Mouse (Mus musculus) left cerebral cortex, postnatal 25 days (tissue): ENCODE measurements at regions not wholly inside any gene's neighbourhood (a gene's known extent, or its start where the extent isn't known, plus 50 kb on each side); places are given as distances from the start of the nearest gene placed in this dataset.

Experiments
- DNase-seq, 2 experiments: peaks; one replicate each; pipeline ENCODE4 v3.0.0; 2022; ENCODE audit warnings: low spot score in 2 of 2, mixed read lengths in 1 of 2
- intact Hi-C: fragments of 180-260 bp; cut with DNase I; formaldehyde crosslinking; loops from one replicate; pipeline ENCODE4 v1.15.1; 2025

DNA sequence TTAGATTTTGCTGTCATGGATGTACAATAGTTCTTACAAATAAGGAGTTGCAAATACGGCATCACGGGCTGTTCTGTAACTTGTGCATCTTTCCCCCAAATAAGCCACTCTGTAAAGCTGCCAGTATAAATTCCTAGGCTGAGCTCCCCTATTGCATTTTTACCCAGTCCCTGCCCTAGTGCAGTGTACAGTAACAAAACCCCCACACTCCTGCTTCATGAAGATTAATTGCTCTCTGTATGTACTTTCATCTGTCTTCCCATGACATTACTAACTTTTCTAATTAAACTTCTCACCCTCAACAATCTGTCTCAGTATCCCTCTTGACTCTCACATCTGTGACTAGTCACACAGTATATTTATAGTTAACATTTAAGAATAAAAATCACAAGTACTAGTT is 73.4 kb downstream of the Tm4sf1 start:
- DNase-seq: no peak
- intact Hi-C loops: no loop called here

DNA sequence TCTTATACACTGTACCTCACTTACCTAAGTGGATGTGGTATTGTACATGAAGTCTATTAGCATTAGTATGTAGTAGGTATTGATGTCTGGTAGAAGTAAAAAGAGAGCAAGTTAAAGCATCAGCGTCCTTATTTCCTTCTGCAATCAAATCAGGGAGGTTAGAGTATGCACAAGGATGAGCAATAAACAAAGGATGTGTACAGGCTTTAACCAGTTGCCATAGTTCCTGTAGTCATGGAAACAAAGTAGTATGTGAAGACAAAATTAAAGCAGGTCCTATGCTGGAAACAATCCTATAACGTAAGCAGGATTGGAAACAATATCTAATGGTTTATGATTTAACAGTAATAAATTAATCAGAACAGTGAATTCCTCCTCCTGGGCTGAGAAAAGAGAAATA is 78.0 kb downstream of the Tm4sf1 start:
- intact Hi-C loops: no loop called here
- no peak for DNase-seq

DNA sequence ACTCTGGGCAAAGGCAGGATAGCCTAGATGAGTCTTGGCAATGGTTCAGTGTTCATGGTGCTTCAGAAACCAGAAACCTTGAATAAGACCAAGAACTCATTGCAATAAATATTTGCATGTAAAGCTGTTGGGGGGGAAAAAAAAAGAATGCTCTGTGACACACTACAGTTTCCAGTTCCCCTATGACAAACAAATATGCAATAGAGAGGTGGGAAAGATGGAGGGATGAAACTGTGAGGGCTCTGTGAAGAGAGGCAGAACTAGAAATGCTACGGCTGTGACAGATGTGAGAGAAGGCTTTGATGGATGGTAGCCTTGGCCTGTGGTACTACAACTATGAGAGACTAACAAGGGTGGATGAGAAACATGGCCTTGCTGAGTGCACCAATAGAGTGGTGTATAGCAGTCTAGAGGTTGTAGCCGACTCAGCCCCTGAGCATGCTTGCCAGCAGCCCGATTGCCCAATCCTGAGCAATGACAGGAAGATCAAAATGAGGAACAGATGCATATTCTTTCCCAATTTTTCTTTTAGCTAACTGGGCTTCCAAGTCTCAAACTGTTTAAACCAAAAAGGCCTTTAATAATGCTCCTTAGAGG is 79.4 kb downstream of the Tm4sf1 start:
- intact Hi-C loops: no loop called here
- DNase-seq: no peak

DNA sequence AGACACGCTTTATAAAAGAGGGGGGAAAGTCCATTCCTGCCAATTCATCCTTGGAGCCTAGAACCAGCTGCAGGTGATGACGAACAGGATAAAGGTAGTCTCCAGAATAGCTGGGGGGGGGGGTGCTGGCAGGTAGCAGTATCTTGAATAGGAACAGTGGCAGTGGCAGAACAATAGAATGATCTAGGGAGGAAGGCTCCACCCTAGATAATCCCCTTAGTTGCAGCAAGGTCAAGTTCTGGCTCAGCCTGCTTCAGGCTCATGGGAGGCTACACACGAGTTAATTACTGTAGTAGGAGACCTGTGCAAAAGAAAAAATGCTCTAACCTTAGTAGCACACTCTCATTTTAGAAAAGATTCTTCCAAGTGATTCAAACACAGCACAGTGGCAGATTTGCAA is 83.4 kb downstream of the Tm4sf1 start:
- DNase-seq: no peak
- intact Hi-C loops: no loop called here

DNA sequence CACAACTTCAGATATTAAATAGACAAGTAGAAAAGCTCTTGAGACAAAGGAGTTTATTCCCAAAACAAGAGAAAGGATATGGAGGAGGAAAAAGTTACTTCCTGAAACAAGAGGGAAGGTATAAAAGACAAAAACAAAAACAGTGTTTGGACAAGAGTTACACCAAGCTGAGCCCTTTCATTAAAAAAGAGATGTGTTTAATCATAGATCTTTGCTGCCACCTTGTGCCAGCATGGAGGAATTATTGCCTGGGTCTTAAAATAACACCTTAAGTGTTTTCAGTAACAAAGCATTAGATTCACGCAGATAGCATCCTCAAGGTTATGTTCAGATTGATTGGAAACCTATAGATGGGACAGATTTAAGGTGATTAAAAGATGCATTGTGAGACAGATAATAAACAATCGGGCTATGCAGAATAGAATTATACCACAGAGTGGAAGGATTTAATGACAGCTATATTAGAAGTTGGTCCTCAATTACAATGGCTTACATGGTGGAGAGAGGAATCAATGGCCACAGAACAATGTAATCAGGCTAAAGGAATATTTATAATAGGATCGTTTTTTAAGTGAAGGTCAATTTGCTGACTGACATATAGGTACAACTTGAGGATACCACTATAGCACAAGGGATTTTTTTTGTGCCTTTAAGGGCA is 97.6 kb downstream of the Tm4sf1 start:
- DNase-seq: peak; percentile 58 to 79
- intact Hi-C loops: loop anchor here (2.0 to 10.0 kb wide), 3 partner anchors 1203 to 1709 kb away; no protein-coding TSS in a partner anchor

DNA sequence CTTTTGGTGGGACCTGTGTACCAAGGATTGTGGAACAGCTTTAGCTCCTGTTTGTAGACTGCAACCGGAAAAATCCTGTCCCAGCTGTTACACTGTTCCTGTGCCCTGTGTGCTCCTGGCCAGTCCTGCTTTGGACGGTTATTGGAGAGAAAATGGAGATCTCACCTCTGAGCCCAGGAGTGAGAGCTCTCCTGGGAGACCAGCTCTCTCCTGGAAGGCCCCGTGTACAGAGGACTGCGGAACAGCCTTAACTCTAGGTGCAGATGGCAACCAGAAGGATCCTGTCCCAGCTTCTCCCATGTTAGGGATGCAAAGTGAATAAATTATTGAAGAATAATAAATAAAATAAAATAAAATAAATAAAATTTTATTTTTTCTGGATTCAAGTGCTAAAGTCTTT is 98.4 kb downstream of the Tm4sf1 start:
- DNase-seq: no peak
- intact Hi-C loops: loop anchor here (2.0 to 10.0 kb wide), 3 partner anchors 1195 to 1709 kb away; no protein-coding TSS in a partner anchor

DNA sequence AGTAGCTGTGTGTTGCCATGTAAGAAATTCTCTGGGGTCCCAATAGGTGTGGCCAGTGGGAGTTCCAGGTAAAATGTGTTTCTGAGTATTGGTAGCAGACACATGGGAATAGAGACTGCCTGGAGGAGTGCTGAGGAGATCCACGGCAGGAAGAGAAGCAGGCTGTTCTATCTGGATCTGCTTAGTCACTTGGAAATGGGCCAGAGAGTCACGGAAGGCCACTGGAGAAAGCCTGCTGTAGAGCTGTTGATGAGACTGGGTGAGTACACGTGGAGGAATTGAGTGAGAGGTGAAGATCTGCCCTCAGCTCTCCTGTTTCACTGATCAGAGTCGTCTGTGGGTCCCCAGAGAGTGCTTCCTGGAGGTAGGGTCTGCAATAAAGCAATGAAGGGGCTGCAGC is 120.2 kb downstream of the Tm4sf1 start:
- intact Hi-C loops: no loop called here

DNA sequence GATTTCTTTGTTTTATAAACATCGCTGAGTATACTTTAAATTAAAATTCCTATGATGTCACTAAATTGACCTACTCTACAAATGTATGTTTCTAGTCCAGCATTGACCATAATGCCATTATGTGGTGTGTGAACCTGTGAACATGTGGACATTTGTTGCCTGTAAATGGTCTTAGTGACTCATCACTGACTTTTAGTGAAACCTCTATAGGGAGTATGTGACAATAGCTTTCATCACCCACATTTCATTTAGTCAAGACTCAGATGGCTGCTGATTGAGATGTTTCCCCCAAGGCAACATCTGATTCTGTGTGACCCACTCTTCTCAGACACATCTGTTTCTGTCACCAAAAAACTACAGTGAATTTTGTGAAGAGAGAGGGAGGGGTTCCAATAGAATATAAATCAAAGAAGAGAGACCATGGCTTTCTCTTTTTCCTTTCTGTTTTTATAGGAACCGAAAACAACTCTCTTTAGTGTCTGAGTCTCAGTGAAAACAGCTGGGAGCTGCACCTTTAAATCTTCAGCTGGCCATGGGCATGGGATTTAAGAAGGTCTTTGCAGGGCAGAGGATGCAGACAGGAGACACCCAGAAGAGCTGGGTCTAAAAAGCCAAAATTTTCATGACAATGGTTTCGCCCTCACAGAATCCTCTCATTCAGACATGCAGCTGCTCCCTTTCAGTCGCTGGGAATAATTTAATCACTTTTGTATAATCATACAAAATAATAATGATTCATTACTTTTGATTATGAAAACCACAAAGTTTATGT is 148.4 kb downstream of the Tm4sf1 start:
- intact Hi-C loops: no loop called here
- no peak for DNase-seq

More for the DNA sequence above, 120.2 kb downstream of the Tm4sf1 start:
- DNase-seq: no peak

DNA sequence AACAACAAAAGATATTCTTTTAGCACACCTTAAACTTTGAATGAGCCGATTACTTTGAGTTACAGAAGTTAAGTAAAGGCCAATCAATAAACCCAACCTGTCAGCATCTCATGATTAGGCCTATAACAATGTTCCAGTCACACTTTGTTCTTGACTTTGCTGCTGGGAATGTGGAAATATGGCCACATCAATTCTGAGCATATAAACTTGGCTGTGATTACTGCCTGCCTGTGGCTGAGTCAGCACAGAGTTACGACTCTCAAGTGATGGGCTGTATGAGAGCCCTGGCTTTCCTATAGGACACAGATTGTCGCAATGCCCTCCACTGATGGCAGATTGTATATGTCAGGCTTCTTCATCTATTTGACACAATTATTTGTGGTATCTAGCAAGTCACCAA is 152.6 kb downstream of the Tm4sf1 start:
- intact Hi-C loops: no loop called here
- no peak for DNase-seq

DNA sequence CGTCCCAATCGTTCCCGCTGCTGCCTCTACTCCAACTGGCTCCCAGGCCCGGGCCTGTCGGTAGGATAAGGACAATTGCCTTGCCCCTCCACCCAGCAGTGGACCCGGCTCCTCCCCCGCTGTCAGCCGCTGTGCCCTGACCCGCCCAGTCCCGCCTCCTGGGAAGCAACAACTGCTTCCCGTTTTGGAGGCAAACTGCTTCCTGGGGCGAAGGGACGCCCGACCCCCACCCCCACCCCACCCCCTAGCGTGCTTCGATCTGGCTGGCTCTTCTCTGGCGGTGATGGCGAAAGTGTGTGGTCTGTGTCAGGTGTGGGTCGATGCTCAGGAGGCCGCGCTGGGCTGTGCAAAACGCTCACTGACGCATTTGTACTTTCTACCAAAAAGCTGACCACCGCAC is 164.9 kb downstream of the Tm4sf1 start:
- no peak for DNase-seq
- intact Hi-C loops: no loop called here

DNA sequence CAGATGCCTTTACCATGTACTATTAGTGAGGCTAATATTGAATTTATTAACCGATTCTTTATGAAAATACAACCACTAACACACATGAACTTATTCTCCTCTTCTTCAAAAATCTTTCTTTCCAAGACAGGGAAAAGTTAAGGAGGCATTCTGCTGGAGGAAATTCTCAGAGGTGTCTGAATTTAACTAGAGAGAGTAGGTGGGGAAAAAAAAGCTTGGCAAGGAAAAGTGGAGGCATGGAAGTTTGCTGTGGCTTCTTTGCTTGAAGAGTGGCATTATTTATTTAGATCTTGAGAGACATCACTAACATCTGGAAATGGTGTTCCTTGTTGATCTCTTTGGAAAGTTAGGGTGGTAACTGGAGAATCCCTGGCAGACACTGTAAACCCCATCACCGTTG is 173.2 kb downstream of the Tm4sf1 start:
- intact Hi-C loops: no loop called here
- peak in 1 of 2 experiments; percentile 53 for DNase-seq

DNA sequence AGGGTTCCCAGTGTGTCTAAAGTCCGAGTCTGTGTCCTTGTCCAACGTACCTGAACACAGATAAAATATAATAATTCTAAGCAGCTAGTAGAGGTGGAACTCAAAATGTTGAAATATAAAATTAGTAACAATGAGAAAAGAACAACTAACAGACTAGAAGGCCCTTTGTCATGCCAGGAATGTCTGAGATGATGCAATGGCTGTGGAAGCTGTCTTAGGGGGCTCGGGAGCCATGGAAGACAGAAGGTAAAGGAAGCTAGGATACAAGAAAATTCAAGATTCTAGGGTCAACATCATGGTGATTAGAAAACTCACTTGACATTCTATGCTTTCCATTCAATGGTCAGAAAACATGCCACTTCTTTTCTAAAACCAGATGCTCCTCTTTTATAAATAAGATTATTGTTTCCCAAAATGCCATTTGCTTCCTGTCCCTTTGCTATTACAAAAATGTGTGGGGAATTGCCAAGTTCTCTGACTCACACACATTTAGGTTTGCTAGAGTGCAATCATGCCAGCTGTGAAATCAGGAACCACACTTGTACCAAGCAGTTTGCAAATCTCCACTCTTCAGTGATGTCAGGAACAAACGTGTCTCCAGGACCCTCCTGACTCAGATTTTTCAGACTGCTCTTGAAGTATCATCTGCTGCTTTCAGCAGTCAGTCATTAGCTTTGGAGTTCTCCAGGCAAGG is 175.8 kb downstream of the Tm4sf1 start:
- intact Hi-C loops: no loop called here
- peak in 1 of 2 experiments; percentile 40 for DNase-seq

DNA sequence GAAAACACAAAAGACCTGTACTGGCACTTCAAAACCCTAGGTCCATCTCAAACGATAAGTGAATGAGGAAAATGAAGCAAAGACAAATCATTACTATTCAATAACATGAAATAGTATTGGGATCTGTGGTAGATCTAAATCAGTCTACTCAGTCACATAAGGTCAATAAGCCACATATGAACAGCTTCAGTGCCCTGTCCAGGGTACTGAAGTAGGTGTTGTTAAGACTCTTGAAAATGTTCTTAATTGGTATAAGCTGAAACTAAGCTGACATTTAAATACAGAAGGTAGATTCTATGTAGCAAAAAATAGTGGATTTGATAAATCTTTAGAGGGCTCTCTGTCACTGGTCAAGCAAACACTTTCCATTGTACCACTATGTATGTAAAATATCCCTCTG is 183.8 kb downstream of the Tm4sf1 start:
- no peak for DNase-seq
- intact Hi-C loops: no loop called here

DNA sequence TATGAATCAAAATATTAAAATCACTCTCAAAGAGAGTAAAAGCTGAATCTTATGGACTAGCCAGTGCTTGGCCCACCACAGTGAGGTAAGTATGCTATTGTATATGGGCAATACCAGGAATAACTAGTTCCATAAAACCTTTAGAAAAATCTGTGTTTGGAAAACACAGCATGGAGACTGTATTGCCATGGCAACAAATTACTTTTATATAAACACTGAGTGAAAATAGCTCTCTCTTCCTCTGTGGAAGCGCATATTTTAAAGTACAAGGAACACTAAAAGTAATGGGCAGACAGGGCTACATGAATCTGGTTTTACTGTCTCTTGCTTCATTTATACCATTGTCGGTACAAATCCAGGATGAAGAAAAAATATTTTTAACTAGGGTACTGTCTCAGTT is 199.5 kb downstream of the Tm4sf1 start:
- intact Hi-C loops: no loop called here
- DNase-seq: peak in 1 of 2 experiments; percentile 66

DNA sequence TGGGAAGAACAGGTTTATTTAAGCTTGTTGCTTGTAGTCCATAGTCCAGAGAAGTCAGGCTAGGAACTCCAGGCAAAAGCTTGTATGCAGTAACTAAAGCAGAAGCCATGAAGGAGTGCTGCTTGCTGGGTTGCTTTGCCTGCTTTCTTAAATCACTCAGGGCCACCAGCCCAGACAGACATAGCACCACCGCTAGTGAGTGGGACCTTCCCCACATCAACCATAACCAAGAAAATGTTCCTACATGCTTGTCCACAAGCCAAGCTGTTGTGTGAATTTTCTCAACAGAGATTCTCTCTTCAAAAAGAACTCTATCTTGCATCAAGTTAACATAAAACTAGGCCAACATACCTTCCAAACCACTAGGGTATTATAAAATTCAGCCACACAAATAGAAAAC is 201.3 kb downstream of the Tm4sf1 start:
- peak in 1 of 2 experiments; percentile 65 for DNase-seq
- intact Hi-C loops: no loop called here

DNA sequence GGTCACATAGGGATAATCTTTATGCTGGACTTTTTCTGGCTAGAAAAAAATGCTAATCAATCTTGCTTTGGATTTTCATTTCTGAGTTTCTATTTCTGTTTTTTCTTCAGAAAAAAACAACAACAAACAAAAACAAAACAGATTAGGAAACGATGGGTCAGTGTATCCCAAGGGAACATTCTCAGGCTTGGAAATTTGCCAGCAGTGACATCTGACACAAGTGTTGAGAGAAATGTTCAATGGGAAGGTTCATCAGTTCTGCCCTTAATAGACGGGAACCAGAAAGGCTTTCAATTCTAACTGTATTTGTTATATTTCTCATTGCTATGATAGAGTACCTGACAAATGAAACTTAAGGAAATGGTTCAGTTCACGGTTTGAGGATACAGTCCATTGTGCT is 206.9 kb downstream of the Tm4sf1 start:
- intact Hi-C loops: no loop called here
- no peak for DNase-seq

DNA sequence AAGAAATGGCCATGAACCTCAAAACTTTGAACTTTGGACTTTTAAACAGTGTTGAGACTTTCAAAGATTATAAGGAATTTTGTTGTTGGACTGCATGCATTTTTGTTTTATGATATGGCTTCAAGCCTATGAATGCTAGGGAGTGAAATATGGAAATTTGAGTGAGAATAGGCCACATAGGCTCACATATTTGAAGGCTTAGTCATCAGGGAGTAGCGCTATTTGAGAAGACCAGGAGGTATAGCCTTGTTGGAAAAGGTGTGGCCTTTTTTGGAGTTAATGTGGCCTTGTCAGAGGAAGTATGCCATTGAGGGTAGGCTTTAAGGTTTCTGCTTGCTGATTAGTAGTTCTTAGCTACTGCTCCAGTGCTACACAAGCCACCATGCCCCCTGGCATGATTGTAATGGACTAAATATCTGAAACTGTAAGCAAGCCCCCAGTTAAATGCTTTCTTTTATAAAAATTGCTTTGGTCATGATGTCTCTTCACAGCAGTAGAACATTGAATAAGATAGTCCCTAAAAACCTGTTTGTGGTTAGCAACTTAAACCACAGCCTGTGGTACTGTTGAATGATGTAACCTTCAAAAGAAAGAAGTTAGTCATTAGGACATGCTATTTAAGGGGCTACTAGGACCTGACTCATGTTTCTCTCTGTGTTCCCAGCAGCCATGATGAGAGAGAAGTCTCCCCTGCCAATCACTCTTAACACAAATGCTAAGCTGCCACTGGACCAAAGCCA is 208.4 kb downstream of the Tm4sf1 start:
- no peak for DNase-seq

DNA sequence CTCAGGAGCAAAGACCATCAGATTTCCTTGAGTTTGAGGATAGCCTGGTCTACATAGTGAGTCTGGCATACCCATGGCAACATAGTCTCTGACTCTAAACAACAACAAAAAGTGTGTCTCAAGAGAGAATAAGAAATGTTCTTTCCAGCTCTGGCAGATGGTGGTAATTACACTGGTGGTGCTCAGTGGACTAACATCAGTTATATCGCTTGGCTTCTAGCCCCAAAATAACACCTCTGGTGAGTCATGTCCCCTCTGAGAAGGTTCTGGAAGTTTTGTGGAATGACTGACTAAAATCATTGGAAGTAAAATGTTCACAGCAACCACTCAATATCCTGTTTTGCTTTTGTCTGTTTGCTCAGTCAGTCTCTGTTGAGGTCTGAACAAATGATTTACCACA is 227.3 kb downstream of the Tm4sf1 start:
- intact Hi-C loops: no loop called here
- peak in 1 of 2 experiments; percentile 18 for DNase-seq

More for the DNA sequence above, 208.4 kb downstream of the Tm4sf1 start:
- intact Hi-C loops: no loop called here

DNA sequence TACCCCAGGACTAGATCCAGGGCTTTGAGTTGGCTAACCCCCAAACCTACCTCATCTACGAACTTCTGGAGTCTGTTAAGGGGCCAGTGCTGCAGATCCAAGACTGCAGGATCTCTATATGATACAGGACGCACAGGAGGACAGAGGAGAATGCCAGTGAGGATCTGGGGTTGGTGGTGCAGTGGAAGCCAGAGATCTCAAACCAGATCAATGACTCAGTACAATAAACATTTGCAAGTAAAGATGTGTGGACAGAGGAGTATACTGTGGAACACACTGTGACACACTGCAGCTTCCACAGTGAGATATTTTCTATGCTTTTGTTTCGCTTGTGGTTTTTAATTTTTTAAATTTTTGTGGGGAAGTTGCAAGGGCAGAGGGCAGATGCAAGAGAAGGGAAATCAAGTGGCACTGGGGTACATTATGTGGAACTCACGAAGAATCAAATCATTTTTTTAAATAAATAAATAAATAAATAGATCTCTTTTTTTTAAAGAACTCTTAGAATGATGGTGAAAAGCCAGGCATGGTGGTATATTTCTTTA is 227.8 kb downstream of the Tm4sf1 start:
- no peak for DNase-seq
- intact Hi-C loops: no loop called here
